Mouse (Mus musculus) frontal cortex, postnatal 25 days (tissue): ENCODE results near the gene Mdfi.

ENCODE experiments used
- DNase-seq, 2 experiments: peaks; one replicate each; pipeline ENCODE4 v3.0.0; 2022; ENCODE audit warnings: low spot score in 2 of 2

Gene Mdfi

DNA sequence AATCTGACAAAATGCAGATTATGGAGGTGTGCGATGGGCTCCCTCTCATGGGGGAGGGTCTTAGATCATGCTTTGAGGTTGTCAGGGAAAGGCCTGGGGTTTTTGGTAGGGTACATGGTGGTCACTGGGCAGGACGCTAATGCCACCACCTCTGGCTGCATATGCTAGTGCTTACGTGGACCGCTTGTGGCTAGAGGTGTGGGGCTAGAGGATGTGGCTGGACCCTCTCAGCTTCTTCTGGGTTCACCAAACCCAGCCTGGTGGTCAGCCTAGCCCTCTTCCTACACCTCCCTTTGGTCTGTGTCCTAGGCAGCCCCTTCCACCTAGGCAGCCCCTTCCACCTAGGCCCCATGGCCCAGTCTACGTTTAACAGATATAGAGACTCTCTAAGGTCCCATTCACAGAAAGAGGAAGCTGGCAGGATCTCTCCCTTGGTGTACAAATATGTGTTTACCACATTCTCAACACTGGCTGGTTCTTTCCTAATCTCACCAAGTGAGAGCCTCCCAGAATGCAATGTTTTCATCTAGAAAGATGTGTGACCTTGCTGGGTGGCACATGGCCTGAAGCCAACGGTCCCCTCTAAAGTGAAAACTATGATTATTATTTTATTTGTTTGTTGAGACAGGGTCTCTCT is 68.0 kb downstream of the Mdfi start:
- DNase-seq = no peak

DNA sequence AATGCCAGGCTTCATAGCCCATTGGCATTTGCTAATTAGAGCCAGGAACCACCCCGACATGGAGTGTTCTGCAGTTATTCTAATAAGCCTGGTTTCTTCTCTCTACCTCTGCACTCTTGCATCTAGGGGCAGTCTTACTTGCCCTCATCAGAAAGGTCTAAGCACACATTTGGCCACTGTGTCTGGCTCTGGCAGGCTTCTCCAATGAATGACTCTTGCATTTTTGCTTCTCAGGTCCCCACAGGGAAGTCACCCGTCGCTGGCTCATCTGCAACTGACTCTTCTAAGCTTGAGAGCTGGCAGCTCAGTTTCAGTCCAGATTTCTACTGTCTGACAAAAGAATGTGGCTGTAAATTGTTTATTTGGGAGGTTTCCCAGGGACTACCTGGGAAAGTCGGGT is 68.5 kb downstream of the Mdfi start:
- DNase-seq = no peak
